ENCODE assay signal across 12 mouse cellular contexts in genomic region chr1:64787701-64788515, GRCm38 (mm10). TPM values are rescaled to one million over a fixed set of nuclear protein-coding genes. Genes with fewer than 3 reads are reported as not detected.
DNase-seq lines count a peak whose midpoint lies in the region; ATAC-seq and TF ChIP-seq lines count a peak whose summit lies in the region.
"Had no signal": no experiment of that assay in that cellular context is flagged by ENCODE, and none has a peak within 500 bp of the region (broad histone marks: within the 10 kb centered on the region; RNA-seq: fewer than 3 reads in every experiment).

No protein-coding gene starts in this region.

- no peaks in the 10 kb centered on the region for H3K36me3 ChIP-seq in lung, embryonic 14.5 days (ENCODE audit: insufficient read depth)
- no peaks in the 10 kb centered on the region for H3K36me3 ChIP-seq in stomach, embryonic 14.5 days (ENCODE audit: control insufficient read depth, insufficient read depth, low read length)
- H3K36me3 ChIP-seq: hindbrain, embryonic 13.5 days had no signal

- TF ChIP-seq CTCF in lung, embryonic 14.5 days (IDR thresholded peaks at IDR 0.05; ENCODE audit: low read depth), result no peak

- ATAC-seq in lung, embryonic 14.5 days (ENCODE audit: insufficient read depth), result peak; percentile 62; the same call in 1 of the 2 replicates
- ATAC-seq in stomach, embryonic 14.5 days (ENCODE audit: insufficient number of reproducible peaks, insufficient read depth, low FRiP score, low read depth), result peak; percentile 94

- DNase-seq in lung, embryonic 14.5 days, result peak; percentile 34
- no peak for DNase-seq in lung, postnatal 10 days
- peak; percentile 82 for DNase-seq in kidney, adult 18-20 months
- DNase-seq in kidney, postnatal 25 days, result peak; percentile 87 to 97
- DNase-seq in testis, postnatal 10 days (ENCODE audit: low spot score), result no peak
- DNase-seq in right cerebral cortex, postnatal 25 days, result no peak
- DNase-seq: heart, adult 18-20 months; thymus, adult 2 months had no signal

- H3K9ac ChIP-seq in lung, embryonic 14.5 days, result no peak overlapping the region
- H3K9ac ChIP-seq in stomach, embryonic 14.5 days (replicated peaks; ENCODE audit: low read depth, low read length), result no peak overlapping the region
- H3K9ac ChIP-seq: hindbrain, embryonic 13.5 days had no signal

- 53% methylated on average over 6 of the region's 6 CpGs for WGBS in lung, embryonic 14.5 days
- 56% methylated on average over 6 of the region's 6 CpGs for WGBS in stomach, embryonic 14.5 days

- H3K4me1 ChIP-seq in lung, embryonic 14.5 days (ENCODE audit: insufficient read depth), result 0 out of 2 replicates have a peak, but pooled peaks cover under 1% of the 10 kb centered on the region
- peaks cover 30% of the 10 kb centered on the region for H3K4me1 ChIP-seq in stomach, embryonic 14.5 days (ENCODE audit: control insufficient read depth, insufficient read depth, low read length)

- no peaks in the 10 kb centered on the region for H3K9me3 ChIP-seq in lung, embryonic 14.5 days (ENCODE audit: low read depth, low read length)
- H3K9me3 ChIP-seq in stomach, embryonic 14.5 days (ENCODE audit: control insufficient read depth, low read depth, low read length), result no peaks in the 10 kb centered on the region
- H3K9me3 ChIP-seq: hindbrain, embryonic 13.5 days; megakaryocyte, embryonic 14.5 days had no signal

- H3K4me2 ChIP-seq in lung, embryonic 14.5 days, result no peak overlapping the region
- no peak overlapping the region for H3K4me2 ChIP-seq in stomach, embryonic 14.5 days (replicated peaks; ENCODE audit: low read depth, low read length)
- H3K4me2 ChIP-seq: hindbrain, embryonic 13.5 days had no signal

- H3K27me3 ChIP-seq in lung, embryonic 14.5 days (ENCODE audit: insufficient read depth, low read length), result no peaks in the 10 kb centered on the region
- H3K27me3 ChIP-seq in stomach, embryonic 14.5 days (ENCODE audit: control insufficient read depth, insufficient read depth, low read length), result no peaks in the 10 kb centered on the region
- H3K27me3 ChIP-seq: hindbrain, embryonic 13.5 days had no signal

- H3K4me3 ChIP-seq in lung, embryonic 14.5 days (ENCODE audit: low read depth, low read length), result no peak overlapping the region
- H3K4me3 ChIP-seq in stomach, embryonic 14.5 days (ENCODE audit: low read depth, low read length), result no peak overlapping the region
- H3K4me3 ChIP-seq: hindbrain, embryonic 13.5 days; left cerebral cortex, adult 2 months; megakaryocyte, embryonic 14.5 days had no signal

- H3K27ac ChIP-seq in lung, embryonic 14.5 days (ENCODE audit: low read depth), result no peak overlapping the region
- peak overlapping the region; percentile 73; the same call in 1 of the 2 replicates for H3K27ac ChIP-seq in stomach, embryonic 14.5 days (ENCODE audit: low read length)
- H3K27ac ChIP-seq: hindbrain, embryonic 13.5 days; left cerebral cortex, adult 2 months had no signal

RNA-seq across cellular contexts. Expression of gene Fzd5, which starts 50.4 kb away (rescaled TPM):
- polyA plus RNA-seq in lung, embryonic 14.5 days (2014; fragmentation: Nextera tagmentation; extraction: Ambion mirVana), result 2.0 and 2.6 TPM in 2 replicates
- 11.6 and 11.8 TPM in 2 replicates for polyA plus RNA-seq in stomach, embryonic 14.5 days (2014; fragmentation: Nextera tagmentation; extraction: Ambion mirVana)

Comparison
In these comparisons a context has a peak if more than half of its experiments do, and no peak if none do; other contexts are left out.
1. DNase-seq: peak in lung, embryonic 14.5 days (single experiment), kidney, adult 18-20 months (single experiment) and kidney, postnatal 25 days (2 of 2); none in lung, postnatal 10 days (single experiment), testis, postnatal 10 days (single experiment) and right cerebral cortex, postnatal 25 days (single experiment).